Mouse (Mus musculus) layer of hippocampus, adult 2 months (tissue): ENCODE measurements at regions not wholly inside any gene's neighbourhood (a gene's known extent, or its start where the extent isn't known, plus 50 kb on each side); places are given as distances from the start of the nearest gene placed in this dataset.
"Not testable (repeated sequence)": the region's sequence is repeated elsewhere in the genome, so short reads cannot be mapped to it uniquely, and the experiment has no call there.

Source experiments
- DNase-seq, 2 experiments: peaks; one replicate each; pipeline ENCODE4 v3.0.0; 2022; ENCODE audit warnings: low spot score in 2 of 2
- H3K27ac ChIP-seq: fragments of 200-600 bp; 2 replicates; pipeline ENCODE4 v1.8.1; 2022
- H3K4me3 ChIP-seq: fragments of 200-600 bp; 2 replicates; pipeline ENCODE4 v1.8.1; 2022; ENCODE audit warnings: mild to moderate bottlenecking
- CTCF ChIP-seq: fragments of 200-600 bp; conservative IDR thresholded peaks from 2 replicates; pipeline ENCODE4 v1.8.1; 2022; ENCODE audit warnings: antibody characterized with exemption, mild to moderate bottlenecking, moderate library complexity

GRCm38 (mm10) chr4:69677315-69677714 is 723.1 kb upstream of the Brinp1 start:
- no peak overlapping the region for H3K4me3 ChIP-seq
- DNase-seq, result no peak
- H3K27ac ChIP-seq, result no peak overlapping the region
- no peak for TF ChIP-seq CTCF

DNA sequence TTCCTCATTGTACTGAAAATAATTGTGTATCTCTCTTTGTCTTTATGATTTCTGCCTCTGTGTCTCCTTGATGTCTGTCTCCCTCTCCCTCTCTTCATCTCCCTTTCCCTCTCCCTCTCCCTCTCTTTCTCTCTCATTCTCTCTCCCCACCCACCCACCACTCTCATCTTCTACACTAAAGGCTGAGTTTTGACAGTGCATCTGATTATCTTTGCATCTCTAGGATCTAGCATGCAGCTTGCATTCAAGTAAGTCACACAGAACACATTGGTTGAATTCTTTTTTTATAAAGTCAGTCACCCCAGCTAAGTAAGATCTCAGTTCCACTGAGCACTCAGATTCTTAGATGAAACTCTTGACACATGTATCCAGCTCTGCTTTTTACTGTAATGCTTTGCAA is 719.3 kb upstream of the Brinp1 start:
- Histone ChIP-seq H3K4me3 (no peak overlapping the region), H3K27ac (no peak overlapping the region)
- DNase-seq, result no peak
- no peak for TF ChIP-seq CTCF

GRCm38 (mm10) chr4:69628908-69629307 is 674.7 kb upstream of the Brinp1 start:
- DNase-seq, result peak; percentile 11 to 27
- Histone ChIP-seq H3K4me3 (no peak overlapping the region), H3K27ac (peak overlapping the region; percentile 57; the same call in 1 of the 2 replicates)
- TF ChIP-seq CTCF, result no peak

DNA sequence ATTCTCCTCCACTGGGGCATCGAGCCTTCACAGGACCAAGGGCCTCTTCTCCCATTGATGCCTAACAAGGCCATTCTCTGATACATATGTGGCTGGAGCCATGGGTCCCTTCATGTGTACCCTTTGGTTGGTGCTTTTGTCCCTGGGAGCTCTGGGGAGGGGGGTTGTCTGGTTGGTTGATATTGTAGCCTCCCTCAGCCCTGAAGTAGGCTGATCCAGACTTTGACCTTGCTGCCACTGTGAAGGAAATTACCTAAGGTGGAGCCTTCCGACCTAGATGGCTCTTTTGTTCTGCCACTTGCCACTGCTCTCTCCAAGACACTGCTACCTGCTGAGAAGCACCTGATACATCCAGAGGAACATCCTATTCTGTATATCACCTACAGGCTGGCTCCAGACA is 672.2 kb upstream of the Brinp1 start:
- not testable (repeated sequence) for H3K27ac ChIP-seq, H3K4me3 ChIP-seq, DNase-seq

- no peak overlapping the region for H3K27ac ChIP-seq
- H3K4me3 ChIP-seq, result no peak overlapping the region
- no peak for DNase-seq
- no peak for TF ChIP-seq CTCF
Measured at GRCm38 (mm10) chr4:69625831-69626230, 671.6 kb upstream of the Brinp1 start.

- no peak overlapping the region for H3K4me3 ChIP-seq
- no peak overlapping the region for H3K27ac ChIP-seq
- no peak for DNase-seq
- TF ChIP-seq CTCF, result no peak
Measured at GRCm38 (mm10) chr4:69621058-69621609, 666.9 kb upstream of the Brinp1 start.

DNA sequence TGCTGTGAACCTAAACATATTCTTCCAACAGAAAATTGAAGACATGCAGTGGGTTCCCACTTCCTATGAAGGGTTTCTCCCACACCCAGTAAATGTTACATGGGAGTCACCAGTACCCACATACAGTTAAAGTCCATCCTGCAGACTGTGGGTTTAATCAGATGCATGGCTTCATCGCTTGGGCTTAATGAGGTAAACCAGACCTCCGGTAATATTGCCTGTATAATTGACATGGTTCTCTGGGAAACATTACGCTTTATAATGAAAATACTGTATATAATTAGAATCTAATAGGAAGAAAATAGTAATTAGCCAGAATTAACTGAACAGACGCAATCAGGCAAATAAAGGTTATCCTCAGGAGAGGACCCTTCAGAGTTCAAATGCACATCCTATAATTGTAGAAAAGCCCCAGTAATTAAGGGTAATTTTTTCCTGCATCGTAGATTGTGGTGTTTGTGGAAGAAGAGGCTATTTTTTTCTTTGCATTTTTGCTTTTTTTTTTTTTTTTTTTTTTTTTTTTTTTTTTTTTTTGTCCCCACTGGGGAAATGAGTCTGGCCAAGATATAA is 664.0 kb upstream of the Brinp1 start:
- no peak overlapping the region for H3K4me3 ChIP-seq
- H3K27ac ChIP-seq, result no peak overlapping the region
- DNase-seq, result no peak
- TF ChIP-seq CTCF, result no peak

DNA sequence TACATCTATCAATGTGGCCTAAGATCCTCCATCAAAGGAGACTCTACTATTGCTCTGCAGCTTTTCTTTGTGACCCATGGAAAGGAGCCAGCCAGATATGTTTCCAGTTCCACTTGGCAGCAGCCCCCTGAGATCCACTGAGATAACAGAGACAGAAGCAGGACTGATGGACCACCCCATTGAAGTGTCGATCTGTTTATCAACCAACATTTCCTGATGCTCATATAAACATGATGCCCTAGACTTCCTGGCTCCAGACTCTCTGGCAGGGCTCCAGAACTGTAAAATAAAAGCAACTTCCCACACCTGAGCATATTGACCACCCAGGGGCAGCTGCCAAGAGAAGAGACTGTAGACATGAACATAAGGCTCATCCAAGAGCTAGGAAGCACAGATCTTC is 660.7 kb upstream of the Brinp1 start:
- TF ChIP-seq CTCF, result no peak
- DNase-seq, result no peak
- H3K27ac ChIP-seq, result no peak overlapping the region
- H3K4me3 ChIP-seq, result no peak overlapping the region

DNA sequence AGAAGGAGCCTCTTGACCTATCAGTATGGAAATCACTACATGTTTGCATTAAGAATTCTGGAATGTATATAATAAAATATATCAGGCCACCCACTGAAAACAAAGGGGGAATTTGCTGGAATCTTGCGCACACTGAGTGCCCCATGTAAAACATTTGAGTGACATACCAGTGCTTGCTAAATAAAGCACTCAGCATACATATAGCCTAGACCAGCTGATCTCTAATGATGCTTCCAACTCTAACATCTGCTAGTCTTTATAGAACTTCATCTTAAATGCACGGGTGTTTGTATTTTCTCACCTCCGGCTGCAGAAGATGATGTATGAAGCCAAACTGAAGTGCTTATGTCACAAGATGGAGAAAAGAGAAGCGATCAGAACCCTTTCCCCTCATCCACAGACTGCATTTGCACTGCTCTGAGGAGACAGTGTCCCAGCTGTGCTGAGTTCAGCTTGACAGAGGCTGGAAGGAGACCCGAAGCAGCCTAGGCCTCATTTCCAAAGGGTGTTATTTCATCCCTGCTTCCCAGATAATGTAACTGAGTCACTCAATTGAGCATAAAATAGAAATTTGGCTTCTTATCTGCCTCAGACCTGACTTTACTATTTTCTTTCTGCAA is 657.6 kb upstream of the Brinp1 start:
- no peak overlapping the region for H3K4me3 ChIP-seq
- DNase-seq, result no peak
- TF ChIP-seq CTCF, result no peak
- no peak overlapping the region for H3K27ac ChIP-seq

GRCm38 (mm10) chr4:69608885-69609284 is 654.7 kb upstream of the Brinp1 start:
- DNase-seq, result no peak
- no peak overlapping the region for H3K27ac ChIP-seq
- H3K4me3 ChIP-seq, result no peak overlapping the region
- TF ChIP-seq CTCF, result no peak

- Histone ChIP-seq H3K27ac (no peak overlapping the region), H3K4me3 (no peak overlapping the region)
- DNase-seq, result no peak
- no peak for TF ChIP-seq CTCF
Measured at GRCm38 (mm10) chr4:69596992-69597541, 642.9 kb upstream of the Brinp1 start.

DNA sequence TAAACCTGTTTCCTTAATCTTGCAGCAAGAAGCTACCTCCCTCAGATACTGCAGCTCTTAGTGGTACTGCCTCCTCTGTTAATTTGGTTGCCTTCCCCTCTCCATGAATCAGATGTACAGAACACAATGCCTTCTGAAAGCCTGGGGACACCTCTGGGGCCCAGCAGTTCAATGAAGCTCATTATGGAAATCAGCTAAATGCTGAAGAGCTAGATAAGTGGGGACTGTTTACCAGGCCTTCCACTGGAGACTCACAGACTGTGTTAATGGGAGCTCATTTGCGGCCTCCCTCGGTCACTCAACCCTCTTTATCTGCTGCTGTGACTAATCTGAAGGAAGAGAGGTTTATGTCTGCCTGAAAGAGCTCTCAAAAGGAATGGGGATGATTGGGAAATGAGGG is 639.8 kb upstream of the Brinp1 start:
- no peak overlapping the region for H3K4me3 ChIP-seq
- no peak for TF ChIP-seq CTCF
- no peak for DNase-seq
- H3K27ac ChIP-seq, result no peak overlapping the region

GRCm38 (mm10) chr4:69576256-69576655 is 622.1 kb upstream of the Brinp1 start:
- H3K27ac ChIP-seq, result no peak overlapping the region
- TF ChIP-seq CTCF, result no peak
- no peak overlapping the region for H3K4me3 ChIP-seq
- DNase-seq, result no peak

DNA sequence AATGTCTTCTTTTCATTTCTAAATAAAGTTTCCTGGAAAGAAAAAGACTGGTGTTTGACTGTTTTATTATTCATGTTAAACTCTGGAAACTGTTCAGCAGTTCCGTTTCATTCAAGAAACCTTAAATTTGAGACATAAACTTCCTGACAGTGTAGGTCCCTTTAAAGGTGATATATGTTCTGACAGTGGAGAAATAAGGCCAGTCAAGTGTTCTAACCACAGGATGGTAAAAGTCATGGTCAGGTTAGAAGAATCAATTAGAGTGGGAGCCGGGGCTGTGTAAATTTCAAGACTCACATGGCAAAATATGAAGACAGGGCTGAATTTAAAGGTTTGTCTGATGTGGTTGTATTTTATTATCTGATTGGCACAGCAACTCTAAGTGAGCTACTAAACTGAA is 593.9 kb upstream of the Brinp1 start:
- Histone ChIP-seq H3K4me3 (no peak overlapping the region), H3K27ac (no peak overlapping the region)
- no peak for DNase-seq
- no peak for TF ChIP-seq CTCF
